Mouse (Mus musculus): ENCODE results near the gene Kif17. TPM values are rescaled to one million over a fixed set of nuclear protein-coding genes. Genes with fewer than 3 reads are reported as not detected.
A peak's percentile ranks its signal among the peaks of the same experiment; 100 is the strongest.

Gene Kif17
- total RNA-seq, 2 experiments from 2014 or later, result 14.6 to 15.0 TPM

- DNase-seq (ENCODE audit: low spot score in 2 of 2), result no peak
Measured at GRCm38 (mm10) chr4:138258663-138259062, 8.4 kb downstream of the Kif17 start.

DNA sequence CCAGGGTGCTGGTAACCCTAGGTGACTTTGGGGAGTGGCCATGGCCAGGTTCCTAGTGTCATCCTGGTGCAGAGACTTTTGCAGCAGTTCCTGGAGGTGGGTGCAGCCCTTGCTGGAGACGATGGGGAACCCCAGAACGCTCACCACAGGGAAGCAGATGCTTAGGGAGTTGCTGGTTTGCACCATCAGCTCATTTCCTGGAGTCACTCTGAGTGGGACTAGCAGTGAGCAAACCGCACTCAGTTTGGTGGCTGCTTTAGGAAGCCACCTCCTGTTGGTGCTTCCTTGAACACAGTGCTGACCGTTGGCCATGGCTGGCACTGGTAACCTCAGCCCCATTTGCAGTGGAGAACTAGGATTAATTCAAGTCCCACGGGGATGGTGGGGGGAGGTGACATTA lies 9.2 kb downstream of the Kif17 start:
- no peak for DNase-seq (ENCODE audit: low spot score in 2 of 2)

GRCm38 (mm10) chr4:138261843-138262681 lies 11.8 kb downstream of the Kif17 start:
- DNase-seq (ENCODE audit: low spot score in 2 of 2), result peak; percentile 89 to 94

GRCm38 (mm10) chr4:138267869-138268268 lies 17.6 kb downstream of the Kif17 start:
- DNase-seq (ENCODE audit: low spot score in 2 of 2), result no peak

- DNase-seq (ENCODE audit: low spot score in 2 of 2), result peak in 1 of 2 experiments; percentile 54
Measured at GRCm38 (mm10) chr4:138272011-138272997, 22.1 kb downstream of the Kif17 start.

DNA sequence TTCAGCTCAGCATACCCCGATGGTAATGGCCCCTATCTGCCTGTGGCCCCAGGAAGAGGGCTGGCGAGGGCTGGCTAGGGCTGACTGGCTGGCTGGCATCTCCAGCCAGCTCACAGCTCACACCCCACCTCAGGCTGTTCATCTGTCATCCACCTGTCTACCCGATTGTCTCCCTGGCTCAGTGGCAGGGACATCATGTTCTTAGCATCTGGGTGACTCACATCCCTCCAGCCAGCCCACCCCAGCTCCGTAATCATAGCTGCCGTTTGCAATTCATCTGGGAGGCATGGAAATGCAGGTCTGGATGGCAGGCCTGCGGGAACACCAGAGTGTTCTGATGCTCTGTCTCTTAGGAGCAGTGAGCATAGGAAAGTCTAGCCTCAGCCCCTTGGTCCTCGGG lies 28.1 kb downstream of the Kif17 start:
- DNase-seq (ENCODE audit: low spot score in 2 of 2), result peak in 1 of 2 experiments; percentile 15

DNA sequence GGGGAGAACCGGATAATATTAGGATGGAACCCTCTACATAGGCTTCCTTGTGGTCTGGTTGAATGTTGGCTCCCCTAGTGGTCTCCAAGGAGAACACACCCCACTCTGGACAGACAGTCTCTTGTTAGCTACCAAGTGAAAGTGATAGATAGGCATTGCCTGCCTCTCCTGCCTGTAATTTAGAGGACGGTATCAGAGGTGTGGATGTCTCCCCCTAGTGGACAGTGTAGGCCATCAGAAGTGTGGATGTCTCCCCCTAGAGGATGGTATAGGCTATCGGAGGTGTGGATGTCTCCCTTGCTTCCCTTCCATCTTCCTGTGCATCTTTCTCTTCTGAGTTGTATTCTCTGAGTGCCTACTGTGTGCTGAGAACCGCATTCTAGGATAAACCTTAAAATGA lies 32.6 kb downstream of the Kif17 start:
- DNase-seq (ENCODE audit: low spot score in 2 of 2), result peak; percentile 51 to 86

DNA sequence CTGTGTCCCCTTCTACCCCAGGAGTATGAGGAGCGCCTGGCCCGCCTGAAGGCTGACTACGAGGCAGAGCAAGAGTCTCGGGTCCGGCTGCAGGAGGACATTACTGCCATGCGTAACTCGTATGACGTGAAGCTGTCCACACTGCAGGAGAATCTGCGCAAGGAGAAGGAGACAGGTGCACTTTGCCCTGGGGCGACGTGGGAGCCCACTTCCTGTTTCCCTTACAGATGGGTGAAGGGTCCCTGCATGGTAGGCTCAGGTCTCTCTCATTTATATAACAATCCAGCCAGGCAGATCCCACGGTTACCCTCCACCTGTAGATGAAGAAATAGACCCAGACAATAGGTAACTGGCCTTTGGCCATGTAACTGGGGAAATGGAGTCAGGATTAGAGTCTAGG lies 36.2 kb downstream of the Kif17 start:
- DNase-seq (ENCODE audit: low spot score in 2 of 2), result no peak

GRCm38 (mm10) chr4:138288691-138289090 lies 38.5 kb downstream of the Kif17 start:
- no peak for DNase-seq (ENCODE audit: low spot score in 2 of 2)

DNA sequence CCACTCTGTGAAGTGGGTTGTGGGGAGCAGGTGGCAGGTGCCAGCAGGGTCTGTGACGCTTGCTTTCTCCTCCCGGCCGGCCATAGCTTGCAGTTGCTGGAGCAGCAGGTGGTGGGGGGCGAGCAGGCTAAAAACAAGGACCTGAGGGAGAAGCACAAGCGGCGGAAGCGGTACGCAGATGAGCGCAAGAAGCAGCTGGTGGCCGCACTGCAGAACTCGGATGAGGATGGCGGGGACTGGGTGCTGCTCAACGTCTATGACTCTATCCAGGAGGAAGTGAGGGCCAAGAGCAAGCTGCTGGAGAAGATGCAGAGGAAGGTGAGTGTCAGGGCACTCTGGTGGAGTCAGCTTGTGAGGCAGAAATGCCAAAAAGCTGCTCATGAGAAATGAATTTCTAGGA lies 41.8 kb downstream of the Kif17 start:
- no peak for DNase-seq (ENCODE audit: low spot score in 2 of 2)

DNA sequence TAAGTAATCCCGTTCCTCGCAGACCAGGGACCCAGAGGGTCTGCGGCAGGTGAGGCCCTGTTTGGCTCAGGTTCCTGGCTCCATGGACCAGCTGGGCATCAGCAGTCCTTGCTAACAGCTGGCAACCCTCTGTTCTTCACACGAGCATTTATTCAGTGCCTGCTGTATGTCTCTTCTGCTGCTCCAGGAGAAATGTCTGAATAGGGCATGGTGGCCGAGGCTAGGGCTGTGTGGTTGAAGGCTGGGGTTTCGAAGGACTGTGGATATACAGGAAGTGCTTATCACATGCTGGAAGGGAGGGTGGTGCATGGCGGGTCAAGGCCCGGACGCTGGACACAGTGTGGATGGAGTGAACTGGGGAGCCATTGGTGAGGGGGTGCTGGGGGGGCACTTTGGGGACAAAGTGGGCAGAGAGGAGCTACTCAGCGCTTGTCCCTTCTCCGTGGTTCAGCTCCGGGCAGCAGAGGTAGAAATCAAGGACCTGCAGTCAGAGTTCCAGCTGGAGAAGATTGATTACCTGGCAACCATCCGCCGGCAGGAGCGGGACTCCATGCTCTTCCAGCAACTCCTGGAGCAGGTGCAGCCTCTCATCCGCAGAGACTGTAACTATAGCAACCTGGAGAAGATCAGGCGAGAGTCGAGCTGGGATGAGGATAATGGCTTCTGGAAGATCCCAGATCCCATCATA lies 43.2 kb downstream of the Kif17 start:
- DNase-seq (ENCODE audit: low spot score in 2 of 2), result no peak

- no peak for DNase-seq (ENCODE audit: low spot score in 2 of 2)
Measured at GRCm38 (mm10) chr4:138293949-138294550, 43.8 kb downstream of the Kif17 start.

GRCm38 (mm10) chr4:138301271-138301780 lies 51.1 kb downstream of the Kif17 start:
- DNase-seq (ENCODE audit: low spot score in 2 of 2), result no peak

DNA sequence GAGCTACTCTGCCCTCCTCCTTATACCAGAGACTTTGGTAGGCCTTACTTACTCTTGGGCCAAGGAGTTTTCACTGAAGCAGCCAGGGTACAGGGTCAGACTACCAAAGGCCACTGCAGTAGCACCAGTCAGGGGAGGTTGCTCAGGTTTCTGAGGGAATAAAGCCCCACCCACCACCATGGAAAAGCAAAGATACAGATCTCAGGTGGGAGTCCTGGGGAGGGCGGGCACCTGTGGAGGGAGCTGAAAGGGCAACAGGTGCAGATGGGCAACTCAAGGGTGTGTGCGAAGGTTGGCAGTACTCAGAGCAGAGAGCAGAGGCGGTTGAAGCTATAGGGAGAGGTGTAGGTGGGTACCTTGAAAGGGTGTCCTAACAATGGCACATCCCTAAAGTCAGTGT lies 52.8 kb downstream of the Kif17 start:
- DNase-seq (ENCODE audit: low spot score in 2 of 2), result no peak

DNA sequence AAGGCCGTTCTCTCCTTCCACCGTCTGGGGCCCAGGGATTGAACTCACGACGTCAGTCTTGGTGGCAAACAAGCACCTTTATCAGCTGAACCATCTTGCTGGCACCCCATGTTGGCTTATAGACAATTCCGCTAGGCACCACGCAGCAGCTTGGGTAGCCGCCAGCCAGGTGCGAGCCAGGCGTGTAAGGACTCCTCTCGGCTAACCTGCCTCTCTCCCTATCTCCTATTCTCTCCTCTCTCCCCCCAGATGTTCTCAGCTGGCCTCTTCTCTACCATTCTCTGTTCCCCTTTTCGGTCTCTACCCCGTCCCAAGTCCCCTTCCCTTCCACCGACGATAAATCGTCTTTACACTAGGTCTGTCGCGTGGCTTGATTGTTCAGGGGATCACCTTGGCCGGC lies 53.5 kb downstream of the Kif17 start:
- DNase-seq (ENCODE audit: low spot score in 2 of 2), result no peak

DNA sequence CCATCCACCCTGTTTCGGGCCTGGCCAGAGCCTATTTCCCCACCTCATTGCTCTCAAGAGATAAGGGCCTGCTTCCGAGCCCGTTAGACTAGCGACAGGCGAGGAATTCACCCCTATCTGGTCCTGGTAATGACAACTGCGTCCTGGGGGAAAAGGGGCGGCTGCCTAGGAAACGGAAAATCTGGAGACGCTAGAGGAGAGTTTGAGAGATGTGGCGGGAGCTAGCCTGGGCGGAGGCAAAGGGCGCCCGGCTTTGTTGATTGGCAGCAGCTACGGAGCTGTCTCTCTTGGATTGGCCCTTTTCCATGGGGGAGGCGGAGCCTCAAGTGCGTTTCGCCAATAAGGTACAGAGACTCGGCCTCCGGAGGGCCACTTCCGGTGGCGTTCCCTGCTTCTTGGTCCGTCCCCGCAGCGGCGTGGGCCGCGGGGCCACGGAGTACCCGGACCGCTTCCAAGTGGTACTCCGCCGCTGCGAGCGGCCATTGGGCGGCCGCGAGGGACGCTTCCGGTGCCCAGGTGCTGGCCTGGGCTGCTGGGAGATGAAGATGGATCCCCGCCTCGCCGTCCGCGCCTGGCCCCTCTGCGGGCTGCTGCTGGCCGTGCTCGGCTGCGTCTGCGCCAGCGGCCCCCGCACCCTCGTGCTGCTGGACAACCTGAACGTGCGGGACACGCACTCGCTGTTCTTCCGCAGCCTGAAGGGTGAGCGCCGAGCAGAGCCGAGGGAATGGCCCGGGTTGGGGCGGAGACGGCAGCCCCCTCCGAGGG lies 54.3 kb downstream of the Kif17 start, which contains the start of gene Ddost:
Gene Ddost, plus strand, starts transcription at position 391 of the 765 bp plus-strand sequence.
- peak; percentile 98 to 99 for DNase-seq (ENCODE audit: low spot score in 2 of 2)

DNA sequence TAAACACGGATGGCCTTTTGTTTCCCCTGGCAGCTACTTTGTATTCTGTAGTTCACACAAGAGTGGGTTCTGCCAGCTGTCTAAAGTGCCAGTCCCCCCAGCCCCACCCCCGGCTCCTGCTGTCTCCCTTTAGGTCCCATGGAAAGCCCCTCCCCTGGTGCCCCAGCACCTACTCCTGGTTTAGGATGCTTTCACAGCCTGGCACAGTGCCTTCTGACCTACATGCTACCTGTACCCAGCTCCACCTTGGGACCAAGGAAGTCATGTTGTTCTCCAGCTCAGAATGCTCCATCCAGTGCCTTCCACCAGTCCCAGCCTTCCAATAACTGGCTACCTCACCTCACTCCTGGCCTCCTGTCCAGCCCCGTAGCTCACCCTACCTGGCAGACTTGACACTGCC lies 56.8 kb downstream of the Kif17 start:
- DNase-seq (ENCODE audit: low spot score in 2 of 2), result no peak

- no peak for DNase-seq (ENCODE audit: low spot score in 2 of 2)
Measured at GRCm38 (mm10) chr4:138307739-138308138, 57.5 kb downstream of the Kif17 start.

- DNase-seq (ENCODE audit: low spot score in 2 of 2), result no peak
Measured at GRCm38 (mm10) chr4:138310311-138310910, 60.2 kb downstream of the Kif17 start.
